Mouse (Mus musculus): ENCODE results near the gene G430095P16Rik.

DNA sequence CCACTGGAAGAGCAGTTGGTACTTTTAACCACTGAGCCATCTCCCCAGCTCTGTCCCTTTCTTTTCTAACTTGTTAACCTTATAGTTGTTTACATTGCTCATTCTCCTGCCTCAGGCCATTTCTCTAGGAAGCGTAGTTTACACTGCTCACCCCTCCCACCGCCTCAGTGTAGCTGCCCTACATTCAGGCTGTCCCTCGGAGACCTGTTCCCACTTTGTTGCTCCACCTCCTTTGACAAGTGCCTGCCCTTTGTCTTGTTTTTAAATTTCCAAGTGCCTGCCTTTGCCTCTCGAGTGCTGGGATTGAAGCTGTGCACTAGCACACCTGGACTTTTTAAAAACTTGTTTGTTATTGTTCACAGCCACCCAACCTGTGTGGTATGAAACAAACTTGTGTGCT, 29.5 kb upstream of the G430095P16Rik start:
- TF ChIP-seq CTCF (IDR thresholded peaks at IDR 0.05; ENCODE audit: low read depth) (no peak), EP300 (IDR thresholded peaks at IDR 0.05; ENCODE audit: low read depth) (no peak)

Data from liver, postnatal 0 days (tissue).